Mouse (Mus musculus) left cerebral cortex, postnatal 4 days (tissue): ENCODE data around the gene Adck1. TPM values are rescaled to one million over a fixed set of nuclear protein-coding genes. Genes with fewer than 3 reads are reported as not detected.
"Not testable (repeated sequence)": the region's sequence is repeated elsewhere in the genome, so short reads cannot be mapped to it uniquely, and the experiment has no call there.

Experiments used
- DNase-seq: peaks from one replicate; pipeline ENCODE4 v3.0.0-alpha.2; 2022
- intact Hi-C: fragments of 180-260 bp; cut with DNase I; formaldehyde crosslinking; loops from one replicate; pipeline ENCODE4 v1.15.1; 2025
- total RNA-seq, 2 experiments: library from RNA; stranded (reverse); gene quantifications; 2 replicates each; pipeline ENCODE4 v1.2.3; 2021

The Adck1 gene
- 10 to 100 TPM; 34.5 to 36.0 TPM for total RNA-seq

DNA sequence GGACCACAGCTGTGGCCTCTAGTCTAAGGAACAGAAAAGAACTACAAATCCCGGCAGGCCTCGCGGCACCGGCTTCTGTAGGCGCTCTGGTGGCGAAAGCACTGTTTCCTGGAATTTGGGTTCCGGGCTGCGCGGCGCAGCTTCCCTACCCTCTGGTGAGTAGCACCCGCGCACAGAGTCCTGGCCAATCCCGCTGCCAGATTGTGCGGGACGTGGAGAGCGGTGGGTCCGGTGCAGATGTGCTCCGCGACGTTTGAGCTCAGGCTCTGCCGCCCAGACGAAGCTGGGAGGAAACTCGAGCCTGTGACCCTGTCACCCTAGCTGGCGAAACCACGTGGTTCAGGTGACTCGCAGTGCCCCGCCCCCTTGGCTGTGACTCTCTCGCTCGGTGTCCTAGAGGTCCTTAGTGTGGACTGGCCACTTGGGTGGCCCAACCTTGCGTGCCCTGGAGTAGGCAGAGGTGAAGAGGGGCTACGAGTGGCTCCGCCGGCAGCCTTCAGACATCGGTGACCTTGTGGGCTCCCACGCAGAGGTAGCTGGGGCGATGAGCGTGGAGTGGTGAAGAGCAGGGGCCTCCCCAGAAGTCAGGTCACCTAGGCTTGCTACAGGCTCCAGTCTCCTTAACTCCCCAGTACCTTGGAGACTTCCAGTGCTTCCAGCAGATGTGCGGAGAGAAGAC is at the start of gene Adck1:
Adck1 (plus strand) TSS at position 114 of the 679 bp plus-strand sequence.
- intact Hi-C loops, result no loop called here
- peak; percentile 88 for DNase-seq

DNA sequence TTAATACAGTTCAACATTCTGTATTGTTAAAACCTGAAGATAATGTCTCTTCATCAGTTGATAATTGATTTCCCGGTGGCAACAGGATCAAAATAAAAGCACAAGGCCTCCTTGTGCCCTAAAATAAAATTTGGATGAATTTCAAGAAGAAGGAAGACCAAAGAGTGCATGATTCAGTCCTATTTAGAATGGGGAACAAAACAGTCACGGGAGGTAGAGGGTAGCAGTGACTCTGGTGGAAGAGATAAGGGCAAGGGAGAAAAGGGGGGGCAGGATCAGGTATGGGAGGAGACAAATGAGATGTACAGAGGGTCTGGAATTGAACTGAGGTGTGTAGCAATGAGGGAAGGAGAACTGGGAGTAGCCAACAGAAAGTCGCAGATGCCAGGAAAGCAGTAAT is 45.8 kb upstream of the Adck1 start:
- DNase-seq, result no peak
- intact Hi-C loops, result no loop called here

- DNase-seq, intact Hi-C loops: not testable (repeated sequence)
Measured at GRCm38 (mm10) chr12:88323926-88324325, 36.4 kb upstream of the Adck1 start, which contains the start of gene Gm5039. Gene Gm5039, minus strand, starts transcription at chr12:88324026.

- intact Hi-C loops, result loop anchor here (10.0 kb wide), 1 partner anchor 222 kb away; no protein-coding TSS in a partner anchor
- DNase-seq, result not testable (repeated sequence)
Measured at GRCm38 (mm10) chr12:88336662-88337413, 23.5 kb upstream of the Adck1 start.

GRCm38 (mm10) chr12:88341286-88341685 is 19.1 kb upstream of the Adck1 start:
- intact Hi-C loops, DNase-seq: not testable (repeated sequence)

DNA sequence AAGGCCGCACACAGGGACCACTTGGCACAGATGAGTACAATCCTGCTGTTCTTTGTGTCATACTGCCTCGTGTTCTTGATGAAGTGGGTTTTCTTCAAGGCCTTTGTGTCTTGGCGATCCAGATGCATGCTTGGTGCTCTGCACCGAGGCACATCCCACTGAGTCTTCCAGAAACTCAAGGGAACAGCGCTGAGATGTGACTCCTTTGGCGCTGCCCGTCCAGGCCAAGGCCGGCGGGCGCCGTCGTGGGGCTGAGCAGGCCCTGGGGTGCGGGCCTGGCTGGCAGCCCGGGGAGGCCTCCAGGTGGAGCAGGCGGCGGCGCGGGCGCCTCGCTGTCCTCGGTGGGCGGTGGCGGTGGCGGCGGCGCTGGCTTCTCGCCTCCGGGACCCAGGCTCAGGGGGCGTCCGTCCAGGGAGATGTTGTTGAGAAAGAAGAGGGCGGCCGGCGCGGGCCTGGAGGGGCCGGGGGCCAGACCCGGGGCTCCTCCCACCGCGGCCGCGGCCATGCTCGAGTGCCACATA is 6.1 kb upstream of the Adck1 start:
- DNase-seq, result no peak
- intact Hi-C loops, result no loop called here

GRCm38 (mm10) chr12:88361120-88361445 is 729 bp downstream of the Adck1 start:
- no peak for DNase-seq
- intact Hi-C loops, result no loop called here

DNA sequence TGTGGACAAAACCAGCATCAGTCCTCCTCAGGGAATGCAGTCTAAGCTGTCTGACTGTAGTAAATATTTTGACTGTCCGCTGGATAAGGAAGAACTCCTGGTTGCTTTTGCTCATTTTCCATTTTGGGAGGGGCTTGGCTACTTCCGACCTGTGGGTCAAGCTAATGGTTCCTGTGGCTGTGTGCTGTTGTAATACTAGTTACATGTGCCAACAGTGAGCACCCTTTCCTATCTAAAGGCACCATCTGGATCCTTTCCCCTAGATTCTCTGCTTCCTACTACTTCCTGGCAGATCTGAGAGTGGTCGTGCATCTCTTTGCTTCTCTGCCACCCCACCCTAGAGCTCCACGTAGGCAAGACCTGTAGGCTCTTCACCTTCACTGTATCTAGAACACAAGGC is 7.3 kb downstream of the Adck1 start:
- intact Hi-C loops, result no loop called here
- no peak for DNase-seq

GRCm38 (mm10) chr12:88368618-88369017 is 8.3 kb downstream of the Adck1 start:
- intact Hi-C loops, result no loop called here
- no peak for DNase-seq

DNA sequence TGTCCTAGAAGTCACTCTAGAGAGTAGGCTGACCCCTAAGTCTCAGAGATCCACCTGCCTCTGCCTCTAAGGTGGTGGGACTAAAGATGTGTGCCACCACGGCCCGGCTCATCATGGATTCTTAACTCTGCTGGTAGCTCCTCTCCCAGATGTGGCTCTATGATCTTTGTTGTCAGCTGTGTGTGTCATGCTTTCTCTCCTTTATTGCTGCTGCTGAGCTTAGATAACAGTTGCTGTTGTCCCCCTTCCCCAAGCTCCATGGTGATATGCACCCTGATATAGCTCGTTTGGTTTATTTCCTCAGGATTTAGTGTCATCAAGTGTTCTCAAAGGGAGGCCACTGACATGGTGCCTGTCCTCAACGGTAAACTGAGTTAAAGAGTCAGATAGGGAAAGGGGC is 9.3 kb downstream of the Adck1 start:
- DNase-seq, intact Hi-C loops: not testable (repeated sequence)

- intact Hi-C loops, result not testable (repeated sequence)
Measured at GRCm38 (mm10) chr12:88370321-88370720, 10.0 kb downstream of the Adck1 start.

GRCm38 (mm10) chr12:88372018-88372417 is 11.7 kb downstream of the Adck1 start:
- DNase-seq, result no peak
- intact Hi-C loops, result no loop called here

More at GRCm38 (mm10) chr12:88370321-88370720, 10.0 kb downstream of the Adck1 start:
- not testable (repeated sequence) for DNase-seq

DNA sequence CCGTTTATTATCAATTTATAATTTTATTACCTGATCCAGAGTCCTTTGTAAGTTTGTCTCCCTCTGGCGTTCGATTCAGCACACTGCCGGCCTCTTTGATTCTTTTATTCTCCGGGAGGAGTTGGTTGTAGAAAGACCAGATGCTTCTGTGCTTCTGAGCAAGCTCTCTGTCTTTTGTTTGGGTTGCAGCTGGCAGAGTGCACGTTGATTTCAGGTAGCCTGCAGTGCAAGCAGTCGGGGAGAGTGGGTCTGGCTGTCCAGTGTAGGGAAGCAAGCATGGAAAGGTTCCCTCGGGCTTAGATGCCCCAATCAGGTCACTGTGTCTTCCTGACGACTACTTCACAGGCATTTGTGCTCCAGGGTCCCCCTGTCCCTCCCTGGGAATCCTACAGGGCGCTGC is 16.5 kb downstream of the Adck1 start:
- peak; percentile 13 for DNase-seq
- intact Hi-C loops, result no loop called here

DNA sequence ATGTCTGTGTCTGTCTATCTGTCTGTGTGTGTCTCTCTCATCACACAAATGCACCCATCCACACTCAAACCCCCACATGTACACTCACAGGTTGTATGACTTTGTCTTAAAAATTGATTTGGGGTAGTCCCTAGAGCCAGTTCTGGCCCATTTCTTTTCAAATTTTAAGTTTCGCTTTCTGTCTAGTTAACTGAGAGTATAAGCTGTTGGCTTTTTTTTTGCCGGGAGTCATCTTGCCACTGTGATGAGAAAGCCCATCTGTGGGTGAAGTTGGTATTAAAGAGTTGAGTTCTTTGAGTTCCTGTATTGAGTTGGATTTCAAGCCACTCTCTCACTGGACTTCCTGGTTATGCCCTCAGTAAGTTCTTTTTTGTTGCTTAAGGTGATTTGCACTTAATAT is 17.9 kb downstream of the Adck1 start:
- intact Hi-C loops, result no loop called here
- DNase-seq, result no peak

- intact Hi-C loops, result loop anchor here (10.0 kb wide), 1 partner anchor 996 kb away; no protein-coding TSS in a partner anchor
- peak; percentile 40 for DNase-seq
Measured at GRCm38 (mm10) chr12:88388832-88389231, 28.5 kb downstream of the Adck1 start.

DNA sequence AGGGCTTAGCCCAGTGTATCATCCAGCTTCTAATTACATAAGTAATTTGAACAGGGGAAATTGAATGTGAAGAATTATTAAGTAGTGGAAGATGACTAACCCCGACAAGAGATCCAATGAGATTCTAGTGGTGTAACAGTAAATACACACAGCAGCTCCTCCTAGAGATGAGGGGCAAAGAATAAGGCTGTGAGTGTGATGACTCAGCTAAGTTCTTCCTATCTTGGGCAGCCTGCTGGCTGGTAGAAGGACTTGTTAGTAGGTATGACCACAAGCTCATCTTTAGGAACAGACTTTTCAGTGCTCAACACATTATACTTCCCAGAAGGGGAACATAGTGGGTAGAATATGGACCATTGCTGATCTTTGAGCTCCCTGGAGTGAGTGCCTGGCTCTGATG is 38.3 kb downstream of the Adck1 start:
- intact Hi-C loops, result no loop called here
- no peak for DNase-seq

- intact Hi-C loops, result loop anchor here (10.0 kb wide), 1 partner anchor 301 kb away; no protein-coding TSS in a partner anchor
Measured at GRCm38 (mm10) chr12:88403541-88403940, 43.2 kb downstream of the Adck1 start.

GRCm38 (mm10) chr12:88405113-88405512 is 44.8 kb downstream of the Adck1 start:
- intact Hi-C loops, result loop anchor here (10.0 kb wide), 1 partner anchor 300 kb away; no protein-coding TSS in a partner anchor
- DNase-seq, result peak; percentile 77

More at GRCm38 (mm10) chr12:88403541-88403940, 43.2 kb downstream of the Adck1 start:
- DNase-seq, result peak; percentile 43

DNA sequence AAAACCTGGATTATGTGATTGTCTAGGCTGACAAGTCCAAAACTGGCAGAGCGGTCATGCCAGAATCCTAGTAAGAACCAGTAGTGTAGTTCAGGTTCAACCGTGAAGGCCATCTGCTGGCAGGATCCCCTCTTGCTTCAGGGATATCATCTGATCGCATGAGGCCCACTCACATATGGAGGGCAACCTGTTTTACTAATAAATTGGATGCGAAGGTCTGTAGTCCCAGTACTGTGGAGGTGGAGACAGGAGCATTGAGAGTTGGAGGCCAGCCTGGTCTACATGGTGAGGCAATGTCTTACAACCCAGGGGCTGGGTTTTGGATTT is 47.6 kb downstream of the Adck1 start:
- DNase-seq, result no peak
- intact Hi-C loops, result loop anchor here (10.0 kb wide), 1 partner anchor 297 kb away; no protein-coding TSS in a partner anchor

DNA sequence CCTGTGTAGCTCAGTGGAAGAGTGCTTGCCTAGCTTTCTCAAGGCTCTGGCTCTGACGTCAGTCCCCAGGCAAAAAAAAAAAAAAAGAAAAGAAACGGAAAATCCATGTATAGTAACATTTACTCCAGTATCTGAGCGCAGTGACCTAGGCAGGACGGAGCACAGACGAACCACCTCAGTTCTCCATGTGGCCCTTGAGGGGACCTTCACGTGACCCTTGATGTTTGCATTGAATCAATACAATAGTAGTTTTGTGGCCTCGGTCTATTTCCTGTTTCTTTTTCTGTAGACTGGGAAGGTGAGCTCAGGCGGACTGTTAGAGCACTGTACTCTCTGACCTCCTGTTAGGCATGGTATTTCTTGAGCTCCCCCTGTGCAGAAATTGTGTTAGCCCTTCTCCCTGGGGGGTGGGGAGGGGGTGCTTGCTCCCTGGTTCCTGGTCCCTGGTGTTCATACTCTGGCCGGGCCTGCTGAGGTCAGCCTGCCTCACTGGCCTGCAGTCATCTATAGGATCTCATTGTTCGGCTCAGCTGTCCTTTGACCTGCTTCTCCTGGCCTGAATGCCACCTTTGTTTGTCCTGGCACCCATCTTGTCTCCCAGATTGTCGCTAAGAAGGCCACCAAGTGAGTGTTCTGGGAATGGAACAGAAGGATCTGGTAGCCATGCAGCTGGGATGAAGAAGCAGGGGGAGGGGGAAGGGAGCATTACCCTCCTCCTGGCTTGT is 48.1 kb downstream of the Adck1 start:
- intact Hi-C loops, result loop anchor here (10.0 kb wide), 1 partner anchor 296 kb away; no protein-coding TSS in a partner anchor

DNA sequence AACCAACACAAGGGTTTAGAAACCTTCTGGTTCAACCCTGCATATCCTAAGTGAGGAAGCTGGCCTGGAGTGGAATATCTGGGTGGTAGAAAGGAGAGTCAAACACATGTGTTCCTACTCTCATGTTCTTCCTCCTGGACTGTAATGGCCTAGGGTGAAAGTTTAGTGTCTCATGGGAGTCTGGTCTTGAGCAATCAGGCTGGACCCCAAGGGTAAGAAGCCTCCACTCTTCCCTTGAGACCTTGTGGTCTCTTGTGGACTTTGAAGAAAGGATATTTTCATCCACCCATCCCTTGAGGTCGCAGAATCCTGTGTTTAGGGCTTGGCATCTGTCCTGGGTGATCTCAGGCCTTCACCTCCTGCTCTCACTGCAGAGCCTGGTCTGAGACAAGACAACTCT is 52.9 kb downstream of the Adck1 start:
- no peak for DNase-seq
- intact Hi-C loops, result no loop called here

More for the DNA sequence above, 48.1 kb downstream of the Adck1 start:
- no peak for DNase-seq
